In genomic region chr2:33282877-33283276, GRCm38 (mm10) we compare ENCODE assay signal across 7 mouse cellular contexts.
A peak's percentile ranks its signal among the peaks of the same experiment; 100 is the strongest.
DNase-seq lines count a peak whose midpoint lies in the region; ATAC-seq and TF ChIP-seq lines count a peak whose summit lies in the region.

No protein-coding gene starts in this region.

- H3K4me1 ChIP-seq in kidney, adult 2 months (ENCODE audit: control insufficient read depth, insufficient read depth, low read length): no peaks in the 10 kb centered on the region

- peak; percentile 63 for DNase-seq in urinary bladder, postnatal 14 days (ENCODE audit: low spot score)
- no peak for DNase-seq in urinary bladder, postnatal 10 days (ENCODE audit: low spot score)
- peak; percentile 83 to 88 for DNase-seq in cerebellum, postnatal 25 days
- DNase-seq in kidney, adult 2 months: peak; percentile 55
- peak; percentile 65 for DNase-seq in ovary, postnatal 36 days (ENCODE audit: low spot score)
- no peak for DNase-seq in left cerebral cortex, adult 2 months (ENCODE audit: extremely low spot score in 1 of 2, low spot score in 2 of 2)

- ATAC-seq in erythroblast, adult 5-6 weeks (replicated peaks; ENCODE audit: low FRiP score, poor library complexity, severe bottlenecking): no peak

- H3K27me3 ChIP-seq in kidney, adult 2 months (replicated peaks; ENCODE audit: control insufficient read depth, insufficient read depth, low read length): no peaks in the 10 kb centered on the region

- TF ChIP-seq POLR2A in kidney, adult 2 months (IDR thresholded peaks at IDR 0.05; ENCODE audit: low read depth, low read length): no peak

- no peak for TF ChIP-seq CTCF in kidney, adult 2 months (conservative IDR thresholded peaks at IDR 0.05; ENCODE audit: insufficient read depth, insufficient read length, low read depth, low read length)
- no peak for TF ChIP-seq CTCF in left cerebral cortex, adult 2 months (IDR thresholded peaks at IDR 0.05)

- H3K27ac ChIP-seq in kidney, adult 2 months (ENCODE audit: insufficient read depth, low read depth, low read length): no peak overlapping the region
- no peak overlapping the region for H3K27ac ChIP-seq in left cerebral cortex, adult 2 months

- 55% methylated on average over 4 of the region's 4 CpGs for WGBS in kidney, adult 2 months

- intact Hi-C loops in left cerebral cortex, adult 2 months (cut with DNase I): no loop called here

- no peaks in the 10 kb centered on the region for H3K36me3 ChIP-seq in kidney, adult 2 months (ENCODE audit: control insufficient read depth, insufficient read depth, low read length)

- no peak overlapping the region for H3K4me3 ChIP-seq in kidney, adult 2 months (ENCODE audit: insufficient read depth, low read depth, low read length)
- H3K4me3 ChIP-seq in left cerebral cortex, adult 2 months: no peak overlapping the region

Comparison
In these comparisons a context has a peak if more than half of its experiments do, and no peak if none do; other contexts are left out.
1. DNase-seq: peak in urinary bladder, postnatal 14 days (single experiment), cerebellum, postnatal 25 days (2 of 2), kidney, adult 2 months (single experiment) and ovary, postnatal 36 days (single experiment); none in urinary bladder, postnatal 10 days (single experiment) and left cerebral cortex, adult 2 months (0 of 2).